Mouse (Mus musculus) gastrocnemius, postnatal 25 days (tissue): Measurements from ENCODE around the gene Olfr1093. TPM values are rescaled to one million over a fixed set of nuclear protein-coding genes. Genes with fewer than 3 reads are reported as not detected.

ENCODE experiments used
- DNase-seq: peaks from one replicate; pipeline ENCODE4 v3.0.0; 2022
- long read RNA-seq, 2 experiments: library from polyadenylated mRNA; stranded (forward); transcript quantifications; one replicate each; pipeline ENCODE4 v2.0.0; 2021
- total RNA-seq, 2 experiments: library from RNA; stranded (reverse); gene quantifications; 1 replicate in 1 of 2; 2 replicates in 1 of 2; pipeline ENCODE4 v1.2.3; 2021

Gene Olfr1093
- total RNA-seq = not detected
- long read RNA-seq, experiment 1 = 0 reads
- long read RNA-seq, experiment 2 = 0 reads

DNA sequence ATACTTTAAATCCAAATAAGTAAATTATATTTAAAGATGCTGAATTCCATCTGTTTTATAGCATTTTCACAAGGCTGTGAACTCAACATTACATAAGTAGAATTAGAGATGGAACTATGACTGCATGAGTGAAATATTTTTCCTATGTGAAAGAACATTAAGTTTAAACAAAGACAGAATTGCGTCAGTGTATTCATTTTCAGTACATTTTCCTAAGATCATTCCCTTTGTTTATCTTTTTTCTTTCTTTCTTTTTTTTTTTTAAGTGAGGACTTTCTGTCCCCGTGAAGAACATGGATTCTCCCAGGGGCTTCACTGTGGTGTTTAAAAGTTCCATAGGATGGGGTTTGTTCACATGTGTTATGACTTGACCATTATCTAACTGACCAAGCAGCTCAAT lies at the start of gene Olfr1093:
Gene Olfr1093 (plus strand): TSS at position 301 of the 400 bp plus-strand sequence.
- DNase-seq = no peak

DNA sequence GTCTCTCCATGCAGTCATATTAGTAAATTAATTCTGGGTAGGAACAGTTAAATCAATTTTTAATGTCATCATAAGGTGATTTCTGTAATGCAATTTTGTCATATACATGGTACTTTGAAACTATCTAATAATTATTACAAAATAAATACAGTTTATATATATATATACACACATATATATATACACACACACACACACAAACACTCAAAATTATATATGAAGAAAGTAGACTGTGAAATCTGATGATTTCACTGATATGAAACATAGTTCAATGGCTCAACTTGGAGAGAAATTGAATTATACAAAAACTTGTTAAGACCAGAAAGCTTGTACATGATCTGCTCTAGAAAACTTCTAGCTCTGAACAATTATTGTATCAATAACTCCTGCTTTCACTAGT lies 48.7 kb upstream of the Olfr1093 start, which contains the start of gene Olfr1089:
Gene Olfr1089 (minus strand): TSS at position 101 of the 400 bp plus-strand sequence.
- DNase-seq = no peak

DNA sequence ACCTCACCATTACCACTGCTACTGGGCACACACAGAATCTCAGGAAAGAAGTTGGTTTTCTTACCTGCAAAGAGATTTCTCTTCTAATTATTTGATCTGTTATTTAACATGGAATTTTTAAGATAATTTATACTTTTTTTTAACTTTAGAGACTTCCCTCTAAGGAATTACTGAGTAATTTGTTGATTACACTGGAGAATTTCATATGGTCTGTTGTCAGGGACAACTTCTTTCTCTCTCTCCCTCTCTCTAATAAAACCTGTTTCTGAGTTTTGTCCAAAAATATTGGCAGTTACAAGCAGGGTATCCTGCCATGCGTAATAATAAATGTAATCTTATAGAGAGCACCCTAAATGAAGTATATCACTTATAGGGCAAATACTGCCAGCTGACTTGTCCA lies 23.4 kb upstream of the Olfr1093 start, which contains the start of gene Olfr1090:
Gene Olfr1090 (minus strand): TSS at position 101 of the 400 bp plus-strand sequence.
- DNase-seq = no peak

DNA sequence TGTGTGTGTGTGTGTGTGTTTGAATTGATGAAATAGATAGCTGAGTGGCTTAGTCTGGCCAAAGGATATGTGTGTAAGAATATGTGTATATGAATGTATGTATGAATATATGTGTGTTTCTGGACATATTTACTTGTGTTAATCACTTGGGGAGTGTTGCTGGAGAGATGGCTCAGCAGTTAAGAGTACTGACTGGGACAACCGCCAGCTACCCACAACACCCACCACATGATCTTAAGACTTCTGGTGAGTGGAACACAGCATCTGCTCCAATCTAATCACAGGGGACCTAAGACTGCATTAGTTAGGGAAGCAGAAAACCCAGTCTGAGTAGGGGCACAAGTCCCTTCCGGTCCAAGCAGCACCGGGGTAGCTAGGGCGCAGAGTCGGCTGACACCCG lies 21.2 kb upstream of the Olfr1093 start:
- DNase-seq = no peak

DNA sequence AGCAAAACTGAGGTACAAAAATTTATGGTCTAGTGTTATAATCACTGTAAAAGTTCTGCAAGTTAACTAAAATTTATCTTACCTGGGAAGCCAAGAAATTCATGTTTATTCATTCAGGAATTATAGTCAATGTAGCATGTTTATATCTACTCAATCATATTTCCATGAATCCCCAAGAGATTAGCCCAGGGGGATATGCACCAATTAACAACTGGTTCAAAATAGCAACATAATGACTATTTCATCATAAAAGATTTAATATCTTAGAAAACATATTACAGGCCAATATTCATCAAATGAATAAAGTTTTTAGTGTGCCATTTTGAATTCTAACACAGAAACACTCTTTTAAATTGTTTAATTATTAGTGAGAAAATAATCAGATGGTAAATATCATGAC lies 27.6 kb downstream of the Olfr1093 start, which contains the start of gene Olfr141:
Gene Olfr141 (minus strand): TSS at position 101 of the 400 bp plus-strand sequence.
- no peak for DNase-seq

DNA sequence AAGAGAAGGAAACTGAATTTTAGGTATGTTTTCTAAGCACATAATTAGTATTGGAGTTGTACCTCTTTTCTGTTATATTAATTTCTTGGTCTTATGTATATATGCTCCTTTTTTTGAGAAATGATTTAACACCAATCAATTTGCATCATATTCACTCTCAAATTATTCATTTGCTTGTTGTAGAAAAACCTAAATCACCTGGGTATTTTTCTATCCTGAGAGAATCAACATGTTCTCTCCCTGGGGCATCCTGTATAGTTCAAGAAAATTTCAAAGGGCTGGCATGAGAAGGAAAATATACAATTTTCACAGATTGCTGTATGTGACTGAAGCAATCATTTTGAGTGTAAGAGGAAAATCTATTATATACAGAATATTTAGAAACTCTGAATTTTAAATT lies 42.1 kb downstream of the Olfr1093 start, which contains the start of gene Olfr1094:
Gene Olfr1094 (plus strand): TSS at position 301 of the 400 bp plus-strand sequence.
- DNase-seq = no peak

Other genes with a start within 250 kb of the Olfr1093 start
- not detected for gene Olfr1079, start 240.0 kb upstream of the Olfr1093 start, total RNA-seq
- not detected for gene Olfr1080, start 224.2 kb upstream of the Olfr1093 start, total RNA-seq
- gene Olfr1082, start 183.5 kb upstream of the Olfr1093 start, total RNA-seq = not detected
- not detected for gene Olfr1084, start 142.8 kb upstream of the Olfr1093 start, total RNA-seq
- not detected for gene Olfr1085, start 120.5 kb upstream of the Olfr1093 start, total RNA-seq
- not detected for gene Olfr1086, start 102.4 kb upstream of the Olfr1093 start, total RNA-seq
- not detected for gene Olfr1087, start 84.1 kb upstream of the Olfr1093 start, total RNA-seq
- not detected for gene Olfr1089, start 48.8 kb upstream of the Olfr1093 start, total RNA-seq
- not detected for gene Olfr1090, start 23.5 kb upstream of the Olfr1093 start, total RNA-seq
- gene Olfr141, start 27.5 kb downstream of the Olfr1093 start, total RNA-seq = not detected
- gene Olfr1094, start 42.2 kb downstream of the Olfr1093 start, total RNA-seq = not detected
- gene Olfr1095, start 69.2 kb downstream of the Olfr1093 start, total RNA-seq = not detected
- gene Gm13723, start 92.3 kb downstream of the Olfr1093 start, total RNA-seq = not detected
- gene Olfr1097, start 109.7 kb downstream of the Olfr1093 start, total RNA-seq = not detected
- gene Olfr1098, start 142.1 kb downstream of the Olfr1093 start, total RNA-seq = not detected
- gene Olfr1099, start 178.2 kb downstream of the Olfr1093 start, total RNA-seq = not detected
- not detected for gene Olfr1100, start 197.5 kb downstream of the Olfr1093 start, total RNA-seq
- gene Olfr1101, start 208.7 kb downstream of the Olfr1093 start, total RNA-seq = not detected
- gene Olfr1102, start 215.9 kb downstream of the Olfr1093 start, total RNA-seq = not detected
- gene Olfr1104, start 244.6 kb downstream of the Olfr1093 start, total RNA-seq = not detected